Mouse (Mus musculus) megakaryocyte, embryonic 14.5 days (primary cell): Measurements from ENCODE around the gene B3galt5. TPM values are rescaled to one million over a fixed set of nuclear protein-coding genes. Genes with fewer than 3 reads are reported as not detected.

ENCODE experiments used
- H3K27me3 ChIP-seq: replicated peaks from 2 replicates; pipeline ENCODE3; 2012; ENCODE audit warnings: inconsistent platforms
- H3K36me3 ChIP-seq: replicated peaks from 2 replicates; pipeline ENCODE3; 2012; ENCODE audit warnings: low read length, inconsistent platforms, mixed read lengths
- H3K4me1 ChIP-seq: 2 replicates; pipeline ENCODE4 v1.6.1; 2012; ENCODE audit warnings: inconsistent platforms
- H3K4me3 ChIP-seq: replicated peaks from 2 replicates; pipeline ENCODE3; 2012; ENCODE audit warnings: moderate library complexity, mild to moderate bottlenecking, inconsistent platforms
- H3K9me3 ChIP-seq: 2 replicates; pipeline ENCODE4 v1.6.1; 2012; ENCODE audit warnings: inconsistent platforms
- FLI1 ChIP-seq: IDR thresholded peaks from 2 replicates; pipeline ENCODE4 v1.6.1; 2012; ENCODE audit warnings: low read length, inconsistent platforms, mixed read lengths
- GATA1 ChIP-seq: IDR thresholded peaks from 3 replicates; pipeline ENCODE4 v1.6.1; 2012; ENCODE audit warnings: mixed read lengths, low read length, inconsistent platforms, borderline replicate concordance
- polyA plus RNA-seq: library from polyadenylated mRNA; stranded (reverse); fragments of >175 nt; gene quantifications from 2 replicates; pipeline ENCODE4 v1.2.3, GENCODE M21; 2012; ENCODE audit warnings: low replicate concordance; ENCODE audit not compliant: insufficient read depth

B3galt5 gene
- polyA plus RNA-seq, 1 experiment, result not detected

DNA sequence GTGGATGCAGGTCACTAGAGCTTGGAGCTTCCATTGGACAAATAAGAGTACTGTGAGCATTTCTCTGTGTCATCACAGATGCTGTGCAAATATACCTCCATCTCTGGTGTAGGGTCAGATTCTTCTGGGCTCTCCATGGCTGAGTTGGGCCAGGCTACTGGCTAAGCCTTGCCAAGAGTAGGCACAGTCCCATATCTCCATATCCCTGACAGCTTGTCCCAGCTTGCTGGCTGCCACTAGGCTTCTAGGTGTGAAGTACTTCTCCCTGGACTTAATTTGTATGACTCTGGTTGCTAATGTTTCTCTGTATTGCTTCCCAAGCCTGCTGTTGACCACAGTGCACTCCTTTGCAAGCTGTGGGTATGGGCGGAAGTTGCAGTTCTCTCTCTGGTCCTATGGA is 16.5 kb downstream of the B3galt5 start:
- Histone ChIP-seq H3K9me3 (peaks cover 54% of the 10 kb centered on the region), H3K36me3 (no peaks in the 10 kb centered on the region), H3K4me3 (no peak overlapping the region), H3K4me1 (no peaks in the 10 kb centered on the region), H3K27me3 (peaks cover 15% of the 10 kb centered on the region)
- TF ChIP-seq FLI1 (no peak), GATA1 (no peak)

DNA sequence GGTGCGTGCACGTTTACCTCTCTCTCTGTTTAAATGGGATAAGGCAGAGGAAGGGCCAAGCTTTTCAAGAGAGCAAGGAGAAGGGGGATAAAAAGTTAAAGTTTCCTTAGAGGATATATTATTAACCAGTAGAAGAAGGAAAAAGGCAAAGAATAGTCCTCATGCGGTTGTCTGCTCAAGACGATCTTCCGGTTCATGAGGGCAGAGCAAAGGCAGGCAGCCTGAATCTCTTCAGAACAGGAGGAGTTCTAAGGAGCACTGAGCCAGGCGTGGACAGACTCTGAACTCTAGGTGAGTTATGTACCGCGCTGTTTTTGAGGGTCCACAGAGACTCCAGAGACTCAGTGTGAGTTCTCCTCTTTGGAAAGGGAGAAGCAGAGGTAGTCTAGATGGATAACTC is 22.8 kb downstream of the B3galt5 start:
- no peaks in the 10 kb centered on the region for H3K27me3 ChIP-seq
- no peak overlapping the region for H3K4me3 ChIP-seq
- H3K9me3 ChIP-seq, result peaks cover 17% of the 10 kb centered on the region
- peaks cover 17% of the 10 kb centered on the region for H3K4me1 ChIP-seq
- no peaks in the 10 kb centered on the region for H3K36me3 ChIP-seq
- TF ChIP-seq FLI1, result no peak
- TF ChIP-seq GATA1, result no peak

DNA sequence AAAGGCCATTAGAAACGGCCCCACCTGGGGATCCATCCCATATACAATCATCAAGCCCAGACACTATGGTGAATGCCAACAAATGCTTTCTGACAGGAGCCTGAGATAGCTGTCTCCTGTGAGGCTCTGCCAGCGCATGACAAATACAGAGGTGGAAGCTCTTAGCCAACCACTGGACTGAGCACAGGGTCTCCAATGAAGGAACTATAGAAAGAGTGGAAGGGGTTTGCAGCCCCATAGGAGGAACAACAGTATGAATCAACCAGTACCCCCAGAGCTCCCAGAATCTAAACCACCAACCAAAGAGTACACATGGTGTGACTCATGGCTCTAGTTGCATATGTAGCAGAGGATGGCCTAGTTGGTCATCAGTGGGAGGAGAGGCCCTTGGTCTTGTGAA is 36.1 kb downstream of the B3galt5 start:
- Histone ChIP-seq H3K4me3 (no peak overlapping the region), H3K4me1 (peaks cover 48% of the 10 kb centered on the region), H3K9me3 (peaks cover 11% of the 10 kb centered on the region; the same call in 1 of the 2 replicates), H3K36me3 (no peaks in the 10 kb centered on the region), H3K27me3 (peaks cover 13% of the 10 kb centered on the region)
- no peak for TF ChIP-seq FLI1
- no peak for TF ChIP-seq GATA1

DNA sequence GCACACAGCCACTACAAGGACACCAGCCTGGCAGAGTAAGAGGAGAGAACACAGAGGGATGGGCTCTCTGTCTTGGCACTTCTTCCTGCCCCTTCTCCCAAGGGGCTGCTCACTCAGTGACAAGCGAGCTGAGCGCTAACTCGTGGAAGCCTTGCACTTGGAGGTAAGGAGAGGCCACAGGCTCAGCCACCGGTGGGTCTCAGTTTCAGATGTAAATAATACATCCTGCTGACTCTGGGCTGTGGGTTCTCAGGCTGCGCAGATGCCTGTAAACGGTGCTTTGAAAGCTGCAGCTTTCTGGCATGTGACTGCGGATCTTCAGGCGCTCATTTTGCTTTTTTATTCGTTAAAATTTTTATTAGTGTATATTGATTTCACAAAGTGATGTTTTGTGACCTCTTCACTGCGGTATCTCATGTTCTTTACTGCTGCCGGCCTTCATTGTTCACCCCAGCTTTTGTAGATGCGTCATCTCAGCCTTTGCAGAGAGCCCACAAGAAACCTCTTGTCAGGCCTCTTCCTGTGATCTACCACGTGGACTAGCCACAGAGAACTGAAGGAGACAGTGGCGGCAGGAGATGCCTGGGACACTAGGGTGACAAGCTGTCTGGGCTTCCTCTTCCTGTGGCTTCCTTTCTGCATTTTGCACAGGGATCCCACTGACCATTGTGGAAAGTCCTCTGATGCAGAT is 37.5 kb downstream of the B3galt5 start:
- H3K9me3 ChIP-seq, result peaks cover 10% of the 10 kb centered on the region; the same call in 1 of the 2 replicates
- H3K4me3 ChIP-seq, result peak overlapping the region; percentile 84
- no peaks in the 10 kb centered on the region for H3K36me3 ChIP-seq
- H3K4me1 ChIP-seq, result peaks cover 49% of the 10 kb centered on the region
- TF ChIP-seq FLI1 (no peak), GATA1 (no peak)
- peaks cover 7% of the 10 kb centered on the region for H3K27me3 ChIP-seq

DNA sequence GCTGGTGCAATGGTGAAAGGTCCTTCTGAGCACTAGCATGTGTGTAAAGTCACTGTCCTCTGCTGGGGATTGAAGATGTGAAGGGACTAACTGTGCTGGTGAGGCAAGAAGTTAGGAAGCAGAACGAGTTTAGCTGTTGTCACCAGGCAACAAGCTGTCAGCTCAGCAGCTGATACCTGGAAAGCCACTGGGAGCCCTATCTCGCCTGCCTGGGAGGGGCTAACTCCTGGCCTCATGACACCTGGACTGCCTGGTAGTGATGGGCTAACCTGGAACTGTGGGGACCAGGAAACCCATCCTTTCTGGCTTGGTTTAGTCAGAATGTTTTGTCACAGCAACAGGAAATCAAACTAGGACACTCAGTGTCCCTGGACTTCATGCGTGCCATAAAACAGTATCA is 41.0 kb downstream of the B3galt5 start:
- TF ChIP-seq FLI1, result no peak
- no peak for TF ChIP-seq GATA1
- Histone ChIP-seq H3K9me3 (peaks cover 7% of the 10 kb centered on the region; the same call in 1 of the 2 replicates), H3K4me1 (peaks cover 68% of the 10 kb centered on the region), H3K27me3 (peaks cover 38% of the 10 kb centered on the region), H3K36me3 (no peaks in the 10 kb centered on the region), H3K4me3 (peak overlapping the region; percentile 9)

DNA sequence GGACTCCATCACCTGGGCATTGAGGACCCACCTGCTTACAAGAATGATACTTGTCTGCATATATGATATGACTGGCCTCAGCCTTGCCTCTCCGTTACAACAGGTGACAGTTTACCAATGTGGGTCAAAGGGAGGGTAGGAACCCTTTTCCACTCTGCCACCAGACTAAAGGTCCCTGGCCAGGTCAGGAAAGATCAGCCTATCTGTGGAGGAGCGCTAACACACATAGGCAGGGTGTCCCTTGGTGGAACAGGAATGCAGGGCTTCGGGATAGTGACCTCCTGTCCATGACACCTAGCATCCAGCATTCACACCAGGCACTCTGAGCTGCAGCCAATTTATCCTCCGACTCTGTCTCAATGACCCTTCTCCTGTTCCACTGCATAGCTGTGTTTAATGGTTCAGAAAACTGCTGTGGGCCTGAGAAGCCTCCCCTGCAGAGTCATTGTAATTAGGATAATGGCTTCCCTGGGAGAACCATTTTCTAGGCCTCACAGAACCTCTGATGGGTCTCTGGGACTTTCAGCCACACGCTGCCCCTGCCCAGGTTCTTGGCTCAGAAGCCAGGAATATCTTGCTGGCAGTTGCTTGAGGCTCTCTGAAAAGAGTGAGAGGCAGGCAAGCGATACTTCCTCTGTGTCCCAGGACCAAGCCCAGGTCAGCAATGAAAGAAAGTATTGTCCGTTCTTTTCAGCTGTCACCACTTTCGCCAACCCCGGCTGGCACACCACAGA is 43.1 kb downstream of the B3galt5 start:
- Histone ChIP-seq H3K4me3 (no peak overlapping the region), H3K36me3 (no peaks in the 10 kb centered on the region), H3K9me3 (peaks cover 7% of the 10 kb centered on the region; the same call in 1 of the 2 replicates), H3K4me1 (peaks cover 53% of the 10 kb centered on the region), H3K27me3 (peaks cover 54% of the 10 kb centered on the region)
- TF ChIP-seq GATA1, result no peak
- TF ChIP-seq FLI1, result no peak

DNA sequence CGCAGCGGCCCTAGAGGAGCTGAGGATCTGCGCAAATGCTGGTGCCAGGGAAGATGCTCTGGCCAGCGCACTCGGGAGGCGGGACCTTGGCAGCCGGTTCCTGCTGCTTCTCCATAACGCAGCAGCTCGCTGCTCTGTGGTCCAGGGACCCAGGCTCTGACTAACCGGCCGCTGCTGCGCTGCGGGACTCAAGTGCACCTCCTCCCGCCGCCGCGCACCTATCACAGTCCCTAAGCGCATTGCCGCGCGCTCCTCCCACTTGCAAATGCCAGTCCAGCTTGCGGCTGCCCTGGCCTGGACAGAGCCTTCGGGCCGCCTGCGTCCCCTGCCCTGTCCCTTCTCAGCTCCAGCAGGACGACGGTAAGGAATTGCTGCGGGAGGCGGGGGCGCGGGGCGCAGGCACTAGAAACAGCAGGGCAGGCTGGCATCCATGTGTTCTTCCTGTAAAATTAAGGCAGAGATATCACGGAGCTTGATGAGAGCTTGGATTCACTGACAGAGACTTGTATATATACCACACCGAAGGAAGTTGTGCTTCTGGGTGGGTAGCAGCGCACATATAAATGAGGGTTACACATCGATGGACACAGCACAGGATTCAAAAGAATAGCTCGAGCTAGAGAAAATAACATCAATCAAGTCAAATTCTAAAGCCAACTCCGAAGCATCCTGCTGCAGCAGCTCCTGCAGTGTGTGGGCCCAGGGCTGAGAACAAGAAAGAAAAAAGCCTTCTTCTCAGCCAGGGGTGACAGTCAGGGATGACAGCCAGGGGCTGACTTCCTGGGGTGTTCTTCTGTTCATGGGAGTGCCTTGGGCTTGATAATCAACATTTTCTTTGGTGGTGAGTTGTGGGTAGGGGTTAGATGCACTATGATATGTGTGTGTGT is 45.4 kb downstream of the B3galt5 start:
- 0 out of 2 replicates have a peak, but pooled peaks cover under 1% of the 10 kb centered on the region for H3K9me3 ChIP-seq
- H3K4me3 ChIP-seq, result peak overlapping the region; percentile 85
- H3K36me3 ChIP-seq, result no peaks in the 10 kb centered on the region
- peaks cover 58% of the 10 kb centered on the region for H3K27me3 ChIP-seq
- peaks cover 32% of the 10 kb centered on the region for H3K4me1 ChIP-seq
- TF ChIP-seq FLI1, result no peak
- no peak for TF ChIP-seq GATA1

DNA sequence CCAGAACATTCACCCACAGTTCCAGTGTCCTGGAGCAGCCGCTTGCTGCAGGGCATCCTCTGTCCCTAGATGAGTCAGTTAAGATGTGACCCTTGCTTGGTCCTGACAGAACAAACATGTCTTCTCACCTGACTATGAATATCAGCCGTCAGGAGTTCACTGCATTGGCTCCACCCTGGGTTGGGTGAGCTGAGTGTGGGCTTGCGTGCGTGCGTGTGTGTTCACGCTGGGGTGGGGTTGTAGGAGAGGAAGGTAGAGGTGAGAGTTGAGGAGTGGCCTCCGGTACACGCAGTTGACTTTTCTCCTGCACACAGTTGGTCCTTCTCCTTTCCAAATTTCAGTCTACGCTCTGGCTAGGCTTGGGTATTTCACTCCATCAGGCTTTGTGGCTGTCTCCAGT is 47.0 kb downstream of the B3galt5 start:
- Histone ChIP-seq H3K36me3 (no peaks in the 10 kb centered on the region), H3K4me1 (peaks cover 25% of the 10 kb centered on the region), H3K4me3 (no peak overlapping the region), H3K27me3 (peaks cover 55% of the 10 kb centered on the region), H3K9me3 (no peaks in the 10 kb centered on the region)
- no peak for TF ChIP-seq FLI1
- TF ChIP-seq GATA1, result no peak

DNA sequence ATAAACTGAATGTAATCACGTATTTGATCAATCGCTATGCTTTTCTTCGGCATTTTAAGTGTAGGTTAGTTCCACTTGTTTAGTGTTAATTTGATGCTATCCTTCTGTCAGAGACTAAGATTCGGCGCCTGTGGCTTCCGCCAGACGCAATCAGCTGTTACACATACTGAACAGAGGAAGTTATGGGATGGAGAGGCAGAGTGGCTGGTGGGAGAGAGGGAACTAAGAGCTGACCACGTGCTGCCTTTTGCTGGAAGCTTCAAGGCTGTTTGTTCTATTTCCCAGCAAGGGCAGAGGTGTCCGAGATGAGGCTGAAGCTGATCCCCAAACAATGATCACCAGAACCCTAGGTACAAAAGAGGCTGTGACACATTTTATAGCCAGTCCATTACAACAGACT is 56.3 kb downstream of the B3galt5 start:
- Histone ChIP-seq H3K27me3 (peaks cover 5% of the 10 kb centered on the region), H3K4me1 (peaks cover 11% of the 10 kb centered on the region), H3K9me3 (0 out of 2 replicates have a peak, but pooled peaks cover 3% of the 10 kb centered on the region), H3K36me3 (no peaks in the 10 kb centered on the region), H3K4me3 (no peak overlapping the region)
- no peak for TF ChIP-seq GATA1
- no peak for TF ChIP-seq FLI1
